Mouse (Mus musculus): ENCODE measurements around the gene Igfbp4. TPM values are rescaled to one million over a fixed set of nuclear protein-coding genes. Genes with fewer than 3 reads are reported as not detected.

Igfbp4 gene
- polyA plus RNA-seq, 1 experiment from 2014 or later, result 209 TPM

DNA sequence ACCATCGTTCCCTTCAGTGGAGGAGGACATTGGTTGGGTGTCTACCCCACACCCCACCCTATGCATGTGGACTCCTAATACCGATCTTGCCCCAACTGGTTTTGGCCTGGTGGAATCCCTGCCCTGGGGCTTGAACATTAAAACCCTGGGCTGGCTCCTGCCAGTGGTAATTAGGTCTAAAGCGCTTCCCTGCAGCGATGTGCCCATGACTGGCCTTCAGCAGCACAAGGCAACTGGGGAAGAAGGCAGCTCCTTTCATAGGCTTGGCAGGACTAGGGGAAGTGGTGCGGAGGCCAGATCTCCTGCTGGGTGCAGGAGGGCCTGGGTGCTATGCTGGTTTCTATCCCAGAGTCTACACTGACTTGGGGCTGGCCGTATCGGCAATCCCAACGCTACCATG is 42.5 kb downstream of the Igfbp4 start:
- Histone ChIP-seq H3K9ac (ENCODE audit: low read length) (no peak overlapping the region), H3K27ac (ENCODE audit: low read depth, low read length) (no peak overlapping the region), H3K4me1 (ENCODE audit: control insufficient read depth, insufficient read depth, low read length) (no peaks in the 10 kb centered on the region), H3K36me3 (ENCODE audit: control insufficient read depth, insufficient read depth, low read length) (no peaks in the 10 kb centered on the region), H3K4me2 (no peak overlapping the region), H3K27me3 (ENCODE audit: control insufficient read depth, insufficient read depth, low read length) (no peaks in the 10 kb centered on the region), H3K4me3 (ENCODE audit: low read depth, low read length) (no peak overlapping the region), H3K9me3 (ENCODE audit: control insufficient read depth, low read length) (no peaks in the 10 kb centered on the region)
- ATAC-seq (ENCODE audit: low FRiP score) (no peak), DNase-seq (ENCODE audit: low spot score, missing footprints) (no peak)
- WGBS, result 88% methylated on average over 8 of the region's 8 CpGs

- ATAC-seq (ENCODE audit: low FRiP score), result no peak
- WGBS, result 79% methylated on average over 9 of the region's 9 CpGs
- no peaks in the 10 kb centered on the region for H3K36me3 ChIP-seq (ENCODE audit: control insufficient read depth, insufficient read depth, low read length)
Observed at GRCm38 (mm10) chr11:99084366-99084765, 43.3 kb downstream of the Igfbp4 start.

GRCm38 (mm10) chr11:99088486-99088885 is 47.4 kb downstream of the Igfbp4 start:
- H3K27ac ChIP-seq (ENCODE audit: low read depth, low read length), result no peak overlapping the region
- H3K4me2 ChIP-seq, result no peak overlapping the region
- no peak for ATAC-seq (ENCODE audit: low FRiP score)
- no peaks in the 10 kb centered on the region for H3K27me3 ChIP-seq (ENCODE audit: control insufficient read depth, insufficient read depth, low read length)
- 58% methylated on average over 2 of the region's 2 CpGs for WGBS
- no peak overlapping the region for H3K9ac ChIP-seq (ENCODE audit: low read length)
- no peaks in the 10 kb centered on the region for H3K9me3 ChIP-seq (ENCODE audit: control insufficient read depth, low read length)
- H3K36me3 ChIP-seq (ENCODE audit: control insufficient read depth, insufficient read depth, low read length), result no peaks in the 10 kb centered on the region
- DNase-seq (ENCODE audit: low spot score, missing footprints), result no peak
- H3K4me1 ChIP-seq (ENCODE audit: control insufficient read depth, insufficient read depth, low read length), result no peaks in the 10 kb centered on the region
- no peak overlapping the region for H3K4me3 ChIP-seq (ENCODE audit: low read depth, low read length)

More at GRCm38 (mm10) chr11:99084366-99084765, 43.3 kb downstream of the Igfbp4 start:
- H3K9ac ChIP-seq (ENCODE audit: low read length), result no peak overlapping the region
- H3K27me3 ChIP-seq (ENCODE audit: control insufficient read depth, insufficient read depth, low read length), result no peaks in the 10 kb centered on the region
- no peak for DNase-seq (ENCODE audit: low spot score, missing footprints)
- H3K27ac ChIP-seq (ENCODE audit: low read depth, low read length), result no peak overlapping the region
- H3K9me3 ChIP-seq (ENCODE audit: control insufficient read depth, low read length), result no peaks in the 10 kb centered on the region
- H3K4me3 ChIP-seq (ENCODE audit: low read depth, low read length), result no peak overlapping the region
- H3K4me2 ChIP-seq, result no peak overlapping the region
- H3K4me1 ChIP-seq (ENCODE audit: control insufficient read depth, insufficient read depth, low read length), result no peaks in the 10 kb centered on the region

DNA sequence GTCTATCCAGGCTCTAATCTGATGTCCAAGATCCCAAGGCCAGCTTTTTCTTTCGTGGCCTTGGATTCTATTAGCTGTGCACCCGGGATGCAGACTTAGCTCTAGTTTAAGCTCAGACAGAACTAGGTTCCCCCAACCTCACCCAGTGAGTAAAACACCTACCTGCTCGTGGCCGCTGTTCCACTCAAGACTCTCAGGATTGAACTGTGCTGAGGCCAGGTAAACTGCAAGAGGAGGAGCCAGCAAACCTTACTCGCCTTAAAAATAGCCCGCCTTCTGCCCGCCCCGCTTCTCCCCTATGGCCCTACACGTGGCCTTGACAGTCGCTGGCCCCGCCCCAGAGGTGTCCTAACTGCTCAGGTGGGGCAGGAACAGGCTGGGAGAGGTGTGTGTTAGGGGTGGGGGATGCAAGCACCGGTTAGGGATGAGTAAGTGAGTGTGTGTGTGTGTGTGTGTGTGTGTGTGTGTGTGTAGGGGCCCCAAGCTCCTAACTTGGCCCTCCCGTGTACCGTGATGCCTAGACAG is 48.1 kb downstream of the Igfbp4 start, which contains the start of gene Tns4:
Gene Tns4, minus strand, starts transcription at position 230 of the 525 bp plus-strand sequence.
- H3K36me3 ChIP-seq (ENCODE audit: control insufficient read depth, insufficient read depth, low read length), result no peaks in the 10 kb centered on the region
- no peaks in the 10 kb centered on the region for H3K27me3 ChIP-seq (ENCODE audit: control insufficient read depth, insufficient read depth, low read length)
- ATAC-seq (ENCODE audit: low FRiP score) (no peak), DNase-seq (ENCODE audit: low spot score, missing footprints) (no peak)
- H3K4me2 ChIP-seq, result no peak within 1 kb of the TSS
- H3K9me3 ChIP-seq (ENCODE audit: control insufficient read depth, low read length), result no peaks in the 10 kb centered on the region
- 65% methylated on average over 14 of the region's 14 CpGs for WGBS
- H3K4me1 ChIP-seq (ENCODE audit: control insufficient read depth, insufficient read depth, low read length), result no peaks in the 10 kb centered on the region
- no peak within 1 kb of the TSS for H3K4me3 ChIP-seq (ENCODE audit: low read depth, low read length)
- no peak within 1 kb of the TSS for H3K9ac ChIP-seq (ENCODE audit: low read length)
- H3K27ac ChIP-seq (ENCODE audit: low read depth, low read length), result no peak within 1 kb of the TSS

DNA sequence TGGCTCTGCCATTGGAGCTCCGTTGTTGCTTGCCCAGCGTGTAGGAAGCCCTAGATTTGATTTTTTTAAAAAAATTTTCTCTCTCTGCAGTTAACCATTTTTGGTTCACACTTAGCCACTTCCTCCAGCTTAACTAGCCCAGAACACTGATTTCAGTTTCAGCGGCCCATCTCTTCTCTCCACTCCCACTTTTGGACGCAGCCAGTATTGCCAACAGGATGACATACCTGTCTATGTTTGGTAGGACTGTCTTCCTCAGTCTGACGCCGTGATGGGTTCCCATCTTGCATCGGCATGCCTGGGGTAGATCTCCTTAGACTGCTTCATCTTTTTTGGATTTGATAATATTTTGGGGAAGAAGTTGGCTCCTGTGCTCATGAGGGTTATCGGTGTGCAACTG is 49.3 kb downstream of the Igfbp4 start:
- Histone ChIP-seq H3K9ac (ENCODE audit: low read length) (no peak overlapping the region), H3K4me3 (ENCODE audit: low read depth, low read length) (no peak overlapping the region), H3K27me3 (ENCODE audit: control insufficient read depth, insufficient read depth, low read length) (no peaks in the 10 kb centered on the region), H3K4me2 (no peak overlapping the region), H3K27ac (ENCODE audit: low read depth, low read length) (no peak overlapping the region), H3K9me3 (ENCODE audit: control insufficient read depth, low read length) (no peaks in the 10 kb centered on the region), H3K36me3 (ENCODE audit: control insufficient read depth, insufficient read depth, low read length) (no peaks in the 10 kb centered on the region), H3K4me1 (ENCODE audit: control insufficient read depth, insufficient read depth, low read length) (no peaks in the 10 kb centered on the region)
- DNase-seq (ENCODE audit: low spot score, missing footprints) (no peak), ATAC-seq (ENCODE audit: low FRiP score) (no peak)
- WGBS, result 91% methylated on average over 8 of the region's 8 CpGs

DNA sequence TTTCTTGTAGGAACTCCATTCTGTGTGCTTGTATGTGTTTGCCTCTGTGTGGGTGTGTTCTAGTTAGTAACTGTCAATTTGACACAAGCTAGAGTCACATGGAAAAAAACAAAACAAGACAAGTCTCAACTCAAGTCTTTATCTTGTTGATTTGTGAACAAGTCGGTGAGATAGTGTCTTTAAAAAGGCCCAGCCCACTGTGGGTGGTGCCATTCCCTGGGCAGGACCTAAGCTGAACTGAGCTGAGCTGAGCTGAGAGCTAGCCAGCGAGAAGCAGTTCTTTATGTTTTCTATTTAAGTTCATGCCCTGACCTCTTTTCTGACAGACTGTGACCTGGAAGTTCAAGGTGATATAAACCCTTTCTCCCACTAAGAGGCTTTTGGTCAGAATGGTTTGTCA is 50.6 kb downstream of the Igfbp4 start:
- WGBS, result 76% methylated on average over 2 of the region's 2 CpGs
- Histone ChIP-seq H3K9me3 (ENCODE audit: control insufficient read depth, low read length) (no peaks in the 10 kb centered on the region), H3K27ac (ENCODE audit: low read depth, low read length) (no peak overlapping the region), H3K4me1 (ENCODE audit: control insufficient read depth, insufficient read depth, low read length) (no peaks in the 10 kb centered on the region), H3K9ac (ENCODE audit: low read length) (no peak overlapping the region), H3K4me2 (no peak overlapping the region), H3K27me3 (ENCODE audit: control insufficient read depth, insufficient read depth, low read length) (no peaks in the 10 kb centered on the region), H3K36me3 (ENCODE audit: control insufficient read depth, insufficient read depth, low read length) (no peaks in the 10 kb centered on the region), H3K4me3 (ENCODE audit: low read depth, low read length) (no peak overlapping the region)
- no peak for DNase-seq (ENCODE audit: low spot score, missing footprints)
- no peak for ATAC-seq (ENCODE audit: low FRiP score)

- WGBS, result 83% methylated on average over 7 of the region's 7 CpGs
- H3K27ac ChIP-seq (ENCODE audit: low read depth, low read length), result no peak overlapping the region
- H3K4me2 ChIP-seq, result no peak overlapping the region
- no peak overlapping the region for H3K4me3 ChIP-seq (ENCODE audit: low read depth, low read length)
- no peaks in the 10 kb centered on the region for H3K9me3 ChIP-seq (ENCODE audit: control insufficient read depth, low read length)
- no peak for DNase-seq (ENCODE audit: low spot score, missing footprints)
- no peaks in the 10 kb centered on the region for H3K27me3 ChIP-seq (ENCODE audit: control insufficient read depth, insufficient read depth, low read length)
- no peaks in the 10 kb centered on the region for H3K4me1 ChIP-seq (ENCODE audit: control insufficient read depth, insufficient read depth, low read length)
- H3K9ac ChIP-seq (ENCODE audit: low read length), result no peak overlapping the region
- H3K36me3 ChIP-seq (ENCODE audit: control insufficient read depth, insufficient read depth, low read length), result no peaks in the 10 kb centered on the region
- ATAC-seq (ENCODE audit: low FRiP score), result no peak
Observed at GRCm38 (mm10) chr11:99093740-99094139, 52.7 kb downstream of the Igfbp4 start.

DNA sequence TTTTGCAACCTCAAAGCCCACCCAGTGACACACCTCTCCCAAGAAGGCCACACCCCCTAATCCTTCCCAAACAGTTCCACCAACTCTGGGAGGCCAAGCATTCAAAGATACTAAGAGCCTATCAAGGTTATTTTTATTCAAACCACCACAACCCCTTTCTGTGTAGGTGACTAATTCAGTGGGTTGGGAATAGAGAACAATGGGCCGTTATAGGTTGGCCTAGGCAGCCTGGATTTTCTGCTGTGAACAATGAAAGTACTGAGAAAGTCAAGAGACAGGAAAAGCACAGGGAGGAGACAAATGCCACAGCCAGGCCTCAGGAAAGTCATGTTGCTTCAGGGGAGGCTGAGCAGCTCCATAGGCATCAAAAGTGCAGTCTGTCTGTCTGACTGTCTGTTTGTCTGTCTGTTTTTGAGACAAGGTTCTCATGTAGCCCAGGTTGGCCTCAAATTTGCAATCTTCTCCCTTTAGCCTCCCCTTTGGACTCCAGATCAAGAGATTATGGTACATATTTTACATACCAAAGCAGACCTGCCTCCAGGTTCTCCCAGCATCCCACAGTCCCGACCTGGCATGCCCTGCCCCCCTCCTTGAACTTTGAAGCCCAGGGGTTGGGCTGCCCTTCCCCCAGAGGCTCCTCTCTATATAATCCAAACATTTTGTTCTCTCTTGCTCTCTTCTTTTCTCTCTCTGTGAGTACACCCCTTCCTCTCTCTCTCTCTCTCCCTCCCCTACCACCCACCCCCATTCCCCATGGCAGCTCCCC is 54.0 kb downstream of the Igfbp4 start:
- no peaks in the 10 kb centered on the region for H3K4me1 ChIP-seq (ENCODE audit: control insufficient read depth, insufficient read depth, low read length)
- DNase-seq (ENCODE audit: low spot score, missing footprints), result no peak
- H3K27ac ChIP-seq (ENCODE audit: low read depth, low read length), result no peak overlapping the region
- H3K4me3 ChIP-seq (ENCODE audit: low read depth, low read length), result no peak overlapping the region
- no peaks in the 10 kb centered on the region for H3K9me3 ChIP-seq (ENCODE audit: control insufficient read depth, low read length)
- H3K9ac ChIP-seq (ENCODE audit: low read length), result no peak overlapping the region
- H3K27me3 ChIP-seq (ENCODE audit: control insufficient read depth, insufficient read depth, low read length), result no peaks in the 10 kb centered on the region
- WGBS, result 63% methylated on average over 2 of the region's 2 CpGs
- no peak for ATAC-seq (ENCODE audit: low FRiP score)
- H3K36me3 ChIP-seq (ENCODE audit: control insufficient read depth, insufficient read depth, low read length), result no peaks in the 10 kb centered on the region
- no peak overlapping the region for H3K4me2 ChIP-seq

DNA sequence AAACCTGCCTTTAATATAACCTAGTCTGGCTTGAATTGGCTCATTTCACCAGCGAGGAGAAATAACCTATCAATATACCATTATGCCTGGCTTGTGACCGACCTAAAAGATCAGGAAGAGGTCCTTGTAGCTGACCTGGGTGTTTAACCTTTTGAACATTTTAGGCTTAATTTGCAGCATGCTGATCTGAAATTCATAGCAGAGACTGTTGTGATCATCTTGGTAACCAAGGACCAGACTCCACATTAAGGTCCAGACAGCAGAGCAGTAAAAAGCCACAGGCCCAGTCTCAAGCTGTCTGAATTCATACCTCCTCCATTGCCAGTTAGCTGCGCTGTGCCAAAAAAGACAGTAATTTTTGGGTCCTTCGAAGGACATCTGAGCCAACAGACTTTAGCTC is 54.7 kb downstream of the Igfbp4 start:
- WGBS, result 79% methylated on average over 4 of the region's 4 CpGs
- Histone ChIP-seq H3K27me3 (ENCODE audit: control insufficient read depth, insufficient read depth, low read length) (no peaks in the 10 kb centered on the region), H3K9me3 (ENCODE audit: control insufficient read depth, low read length) (no peaks in the 10 kb centered on the region), H3K4me2 (no peak overlapping the region), H3K4me1 (ENCODE audit: control insufficient read depth, insufficient read depth, low read length) (no peaks in the 10 kb centered on the region), H3K27ac (ENCODE audit: low read depth, low read length) (no peak overlapping the region), H3K4me3 (ENCODE audit: low read depth, low read length) (no peak overlapping the region), H3K9ac (ENCODE audit: low read length) (no peak overlapping the region), H3K36me3 (ENCODE audit: control insufficient read depth, insufficient read depth, low read length) (no peaks in the 10 kb centered on the region)
- no peak for ATAC-seq (ENCODE audit: low FRiP score)
- DNase-seq (ENCODE audit: low spot score, missing footprints), result no peak

Data from midbrain, embryonic 11.5 days (tissue).